Mouse (Mus musculus) neural tube, embryonic 12.5 days (tissue): ENCODE measurements at regions not wholly inside any gene's neighbourhood (a gene's known extent, or its start where the extent isn't known, plus 50 kb on each side); places are given as distances from the start of the nearest gene placed in this dataset.

Experiments used
- ATAC-seq: fragments of 200-750 bp; cut with Nextera tagmentation; 2 replicates; pipeline ENCODE4 v1.8.0; 2017; ENCODE audit warnings: low read depth, mild to moderate bottlenecking, moderate TSS enrichment, moderate library complexity; ENCODE audit not compliant: low FRiP score
- H3K27ac ChIP-seq: fragments of 300-500 bp; sonication (generic); 2 replicates; pipeline ENCODE4 v1.5.1; 2016
- H3K27me3 ChIP-seq: fragments of 300-500 bp; sonication (generic); replicated peaks from 2 replicates; pipeline ENCODE4 v1.6.1; 2016; ENCODE audit warnings: mild to moderate bottlenecking
- H3K36me3 ChIP-seq: fragments of 300-500 bp; sonication (generic); 2 replicates; pipeline ENCODE4 v1.6.1; 2016; ENCODE audit warnings: mild to moderate bottlenecking
- H3K4me1 ChIP-seq: fragments of 300-500 bp; sonication (generic); 2 replicates; pipeline ENCODE4 v1.6.1; 2016
- H3K4me2 ChIP-seq: fragments of 300-500 bp; sonication (generic); replicated peaks from 2 replicates; pipeline ENCODE4 v1.6.1; 2016; ENCODE audit warnings: mild to moderate bottlenecking
- H3K4me3 ChIP-seq: fragments of 300-500 bp; sonication (generic); 2 replicates; pipeline ENCODE4 v1.5.1; 2016
- H3K9ac ChIP-seq: fragments of 300-500 bp; sonication (generic); 2 replicates; pipeline ENCODE4 v1.6.1; 2016; ENCODE audit warnings: mild to moderate bottlenecking
- H3K9me3 ChIP-seq: fragments of 300-500 bp; sonication (generic); 2 replicates; pipeline ENCODE4 v1.6.1; 2016; ENCODE audit warnings: mild to moderate bottlenecking
- WGBS: fragments of 180-500 bp; shearing (Covaris S2); methylation state at CpG from one replicate; pipeline ENCODE4 v1.1.7; 2016; 5-methylcytosine and 5-hydroxymethylcytosine counted together

- no peaks in the 10 kb centered on the region for H3K4me1 ChIP-seq
- H3K9ac ChIP-seq, result no peak overlapping the region
- no peak overlapping the region for H3K4me3 ChIP-seq
- no peaks in the 10 kb centered on the region for H3K9me3 ChIP-seq
- no peaks in the 10 kb centered on the region for H3K27me3 ChIP-seq
- no peak overlapping the region for H3K4me2 ChIP-seq
- no peaks in the 10 kb centered on the region for H3K36me3 ChIP-seq
- WGBS, result 98% methylated on average over 1 of the region's 1 CpGs
- H3K27ac ChIP-seq, result no peak overlapping the region
- ATAC-seq, result no peak
Observed at GRCm38 (mm10) chr3:66512408-66512807, 215.8 kb upstream of the Veph1 start.

GRCm38 (mm10) chr3:66510455-66510854 lies 213.8 kb upstream of the Veph1 start:
- Histone ChIP-seq H3K27me3 (no peaks in the 10 kb centered on the region), H3K4me1 (no peaks in the 10 kb centered on the region), H3K27ac (no peak overlapping the region), H3K9ac (no peak overlapping the region), H3K4me2 (no peak overlapping the region), H3K4me3 (no peak overlapping the region), H3K9me3 (no peaks in the 10 kb centered on the region), H3K36me3 (no peaks in the 10 kb centered on the region)
- no peak for ATAC-seq
- 78% methylated on average over 4 of the region's 4 CpGs for WGBS

- Histone ChIP-seq H3K4me3 (no peak overlapping the region), H3K9me3 (no peaks in the 10 kb centered on the region), H3K27me3 (no peaks in the 10 kb centered on the region), H3K4me2 (no peak overlapping the region), H3K4me1 (no peaks in the 10 kb centered on the region), H3K27ac (no peak overlapping the region), H3K9ac (no peak overlapping the region), H3K36me3 (no peaks in the 10 kb centered on the region)
- no peak for ATAC-seq
Observed at GRCm38 (mm10) chr3:66506125-66506524, 209.5 kb upstream of the Veph1 start.

- ATAC-seq, result no peak
- WGBS, result 71% methylated on average over 6 of the region's 6 CpGs
- H3K4me2 ChIP-seq, result no peak overlapping the region
Observed at GRCm38 (mm10) chr3:66505476-66506076, 208.9 kb upstream of the Veph1 start.

GRCm38 (mm10) chr3:66504717-66505116 lies 208.1 kb upstream of the Veph1 start:
- no peaks in the 10 kb centered on the region for H3K4me1 ChIP-seq
- ATAC-seq, result no peak
- no peaks in the 10 kb centered on the region for H3K27me3 ChIP-seq
- 89% methylated on average over 6 of the region's 6 CpGs for WGBS
- no peaks in the 10 kb centered on the region for H3K36me3 ChIP-seq
- H3K4me2 ChIP-seq, result no peak overlapping the region
- H3K9ac ChIP-seq, result no peak overlapping the region
- no peak overlapping the region for H3K4me3 ChIP-seq
- no peaks in the 10 kb centered on the region for H3K9me3 ChIP-seq
- no peak overlapping the region for H3K27ac ChIP-seq

More at GRCm38 (mm10) chr3:66505476-66506076, 208.9 kb upstream of the Veph1 start:
- no peak overlapping the region for H3K27ac ChIP-seq
- H3K9me3 ChIP-seq, result no peaks in the 10 kb centered on the region
- no peaks in the 10 kb centered on the region for H3K4me1 ChIP-seq
- no peak overlapping the region for H3K4me3 ChIP-seq
- H3K27me3 ChIP-seq, result no peaks in the 10 kb centered on the region
- no peak overlapping the region for H3K9ac ChIP-seq
- H3K36me3 ChIP-seq, result no peaks in the 10 kb centered on the region

- Histone ChIP-seq H3K4me1 (no peaks in the 10 kb centered on the region), H3K9ac (no peak overlapping the region), H3K27me3 (no peaks in the 10 kb centered on the region), H3K4me3 (no peak overlapping the region), H3K9me3 (no peaks in the 10 kb centered on the region), H3K27ac (no peak overlapping the region), H3K36me3 (no peaks in the 10 kb centered on the region), H3K4me2 (no peak overlapping the region)
- ATAC-seq, result no peak
- WGBS, result 89% methylated on average over 3 of the region's 3 CpGs
Observed at GRCm38 (mm10) chr3:66503615-66504014, 207.0 kb upstream of the Veph1 start.

- no peaks in the 10 kb centered on the region for H3K4me1 ChIP-seq
- H3K9me3 ChIP-seq, result no peaks in the 10 kb centered on the region
- ATAC-seq, result no peak
- H3K27ac ChIP-seq, result no peak overlapping the region
- 86% methylated on average over 4 of the region's 4 CpGs for WGBS
- H3K36me3 ChIP-seq, result no peaks in the 10 kb centered on the region
- no peak overlapping the region for H3K4me2 ChIP-seq
- no peaks in the 10 kb centered on the region for H3K27me3 ChIP-seq
- no peak overlapping the region for H3K9ac ChIP-seq
- H3K4me3 ChIP-seq, result no peak overlapping the region
Observed at GRCm38 (mm10) chr3:66501865-66502264, 205.2 kb upstream of the Veph1 start.

GRCm38 (mm10) chr3:66494442-66495113 lies 197.9 kb upstream of the Veph1 start:
- no peak overlapping the region for H3K4me2 ChIP-seq
- H3K9ac ChIP-seq, result no peak overlapping the region
- H3K27ac ChIP-seq, result no peak overlapping the region
- H3K4me3 ChIP-seq, result no peak overlapping the region
- no peaks in the 10 kb centered on the region for H3K9me3 ChIP-seq
- 82% methylated on average over 2 of the region's 2 CpGs for WGBS
- H3K27me3 ChIP-seq, result no peaks in the 10 kb centered on the region
- no peak for ATAC-seq
- H3K4me1 ChIP-seq, result no peaks in the 10 kb centered on the region
- no peaks in the 10 kb centered on the region for H3K36me3 ChIP-seq

GRCm38 (mm10) chr3:66490696-66491357 lies 194.2 kb upstream of the Veph1 start:
- no peak overlapping the region for H3K27ac ChIP-seq
- no peaks in the 10 kb centered on the region for H3K4me1 ChIP-seq
- no peaks in the 10 kb centered on the region for H3K36me3 ChIP-seq
- no peak overlapping the region for H3K4me2 ChIP-seq
- H3K27me3 ChIP-seq, result no peaks in the 10 kb centered on the region
- no peaks in the 10 kb centered on the region for H3K9me3 ChIP-seq
- H3K4me3 ChIP-seq, result no peak overlapping the region
- no peak overlapping the region for H3K9ac ChIP-seq
- ATAC-seq, result no peak
- WGBS, result 9% methylated on average over 6 of the region's 6 CpGs

- no peak overlapping the region for H3K4me3 ChIP-seq
- H3K4me2 ChIP-seq, result no peak overlapping the region
- H3K9ac ChIP-seq, result no peak overlapping the region
- ATAC-seq, result no peak
- H3K4me1 ChIP-seq, result no peaks in the 10 kb centered on the region
- no peaks in the 10 kb centered on the region for H3K36me3 ChIP-seq
- 41% methylated on average over 7 of the region's 7 CpGs for WGBS
- no peaks in the 10 kb centered on the region for H3K27me3 ChIP-seq
- H3K9me3 ChIP-seq, result no peaks in the 10 kb centered on the region
- H3K27ac ChIP-seq, result no peak overlapping the region
Observed at GRCm38 (mm10) chr3:66488724-66489123, 192.1 kb upstream of the Veph1 start.

GRCm38 (mm10) chr3:66486658-66487057 lies 190.0 kb upstream of the Veph1 start:
- no peak overlapping the region for H3K9ac ChIP-seq
- no peak for ATAC-seq
- H3K4me1 ChIP-seq, result no peaks in the 10 kb centered on the region
- no peaks in the 10 kb centered on the region for H3K36me3 ChIP-seq
- no peak overlapping the region for H3K27ac ChIP-seq
- no peak overlapping the region for H3K4me3 ChIP-seq
- no peaks in the 10 kb centered on the region for H3K9me3 ChIP-seq
- H3K27me3 ChIP-seq, result no peaks in the 10 kb centered on the region
- no peak overlapping the region for H3K4me2 ChIP-seq

GRCm38 (mm10) chr3:66486184-66486583 lies 189.5 kb upstream of the Veph1 start:
- no peak for ATAC-seq
- Histone ChIP-seq H3K9ac (no peak overlapping the region), H3K4me2 (no peak overlapping the region), H3K27ac (no peak overlapping the region), H3K36me3 (no peaks in the 10 kb centered on the region), H3K9me3 (no peaks in the 10 kb centered on the region), H3K27me3 (no peaks in the 10 kb centered on the region), H3K4me3 (no peak overlapping the region), H3K4me1 (no peaks in the 10 kb centered on the region)
- WGBS, result 91% methylated on average over 1 of the region's 1 CpGs

- Histone ChIP-seq H3K4me2 (no peak overlapping the region), H3K27ac (no peak overlapping the region), H3K4me1 (no peaks in the 10 kb centered on the region), H3K4me3 (no peak overlapping the region), H3K27me3 (no peaks in the 10 kb centered on the region), H3K9me3 (no peaks in the 10 kb centered on the region), H3K36me3 (no peaks in the 10 kb centered on the region), H3K9ac (no peak overlapping the region)
- 70% methylated on average over 6 of the region's 6 CpGs for WGBS
- 0 out of 2 replicates have a peak, but pooled peaks have one; percentile 17 for ATAC-seq
Observed at GRCm38 (mm10) chr3:66480718-66481117, 184.1 kb upstream of the Veph1 start.
